Mouse (Mus musculus) activated CD4-positive, CD25-positive, alpha-beta regulatory T cell, adult 4 months (primary cell): ENCODE results near the gene Pip5kl1. TPM values are rescaled to one million over a fixed set of nuclear protein-coding genes. Genes with fewer than 3 reads are reported as not detected.

Experiments
- ATAC-seq: one replicate; pipeline ENCODE4 v1.8.0; 2017
- polyA plus RNA-seq, 2 experiments: library from polyadenylated mRNA; unstranded; fragments of 100-300 nt; shearing (Covaris generic); gene quantifications; one replicate each; pipeline ENCODE4 v1.2.1; 2017

Pip5kl1 gene
- polyA plus RNA-seq, 2 experiments from 2014 or later = not detected

GRCm38 (mm10) chr2:32617109-32617508, 42.5 kb downstream of the Pip5kl1 start:
- ATAC-seq = no peak

DNA sequence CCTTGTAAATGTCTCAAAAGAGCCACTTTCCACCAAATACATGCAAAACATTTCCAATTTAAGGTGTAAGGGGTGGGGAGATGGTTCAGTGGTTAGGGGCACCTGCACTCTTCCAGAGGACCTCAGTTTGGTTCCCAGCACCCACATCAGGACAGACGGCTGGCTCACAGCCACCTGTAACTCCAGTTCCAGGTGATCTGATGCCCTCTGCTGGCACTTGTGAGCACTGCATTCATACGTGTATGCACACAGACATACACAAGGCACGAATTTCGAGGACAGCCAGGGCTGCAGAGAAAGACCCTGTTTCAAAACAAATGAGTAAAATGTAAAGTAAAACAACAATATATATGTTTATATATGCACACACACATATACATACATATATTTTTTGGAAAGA, 43.0 kb downstream of the Pip5kl1 start:
- ATAC-seq = no peak

GRCm38 (mm10) chr2:32618051-32618450, 43.5 kb downstream of the Pip5kl1 start:
- ATAC-seq = no peak

- no peak for ATAC-seq
Observed at GRCm38 (mm10) chr2:32620682-32621516, 46.3 kb downstream of the Pip5kl1 start.

DNA sequence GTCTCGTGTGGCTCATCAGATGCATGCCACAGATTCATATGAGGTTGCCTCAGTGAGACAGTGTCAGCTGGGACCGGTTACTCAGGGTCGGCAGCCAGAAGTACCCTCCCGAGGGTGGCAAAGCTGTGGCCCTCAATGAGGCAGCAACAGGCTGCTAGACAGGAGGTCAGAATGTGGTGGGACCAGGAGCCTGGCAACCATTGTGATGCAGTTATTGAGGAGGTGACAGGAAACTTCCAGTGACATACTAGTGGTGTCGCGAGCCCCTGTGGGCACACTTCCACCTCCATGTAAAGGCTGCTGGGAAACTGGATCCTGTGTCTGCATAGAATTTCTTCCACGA, 46.9 kb downstream of the Pip5kl1 start, which contains the start of gene Ak1:
Ak1 (plus strand) TSS at position 242 of the 343 bp plus-strand sequence.
- no peak for ATAC-seq

GRCm38 (mm10) chr2:32624111-32624748, 49.6 kb downstream of the Pip5kl1 start:
- ATAC-seq = no peak

- ATAC-seq = no peak
Observed at GRCm38 (mm10) chr2:32625212-32625872, 50.7 kb downstream of the Pip5kl1 start.

- no peak for ATAC-seq
Observed at GRCm38 (mm10) chr2:32625873-32626694, 51.5 kb downstream of the Pip5kl1 start.

GRCm38 (mm10) chr2:32627266-32628043, 52.9 kb downstream of the Pip5kl1 start:
- ATAC-seq = no peak

DNA sequence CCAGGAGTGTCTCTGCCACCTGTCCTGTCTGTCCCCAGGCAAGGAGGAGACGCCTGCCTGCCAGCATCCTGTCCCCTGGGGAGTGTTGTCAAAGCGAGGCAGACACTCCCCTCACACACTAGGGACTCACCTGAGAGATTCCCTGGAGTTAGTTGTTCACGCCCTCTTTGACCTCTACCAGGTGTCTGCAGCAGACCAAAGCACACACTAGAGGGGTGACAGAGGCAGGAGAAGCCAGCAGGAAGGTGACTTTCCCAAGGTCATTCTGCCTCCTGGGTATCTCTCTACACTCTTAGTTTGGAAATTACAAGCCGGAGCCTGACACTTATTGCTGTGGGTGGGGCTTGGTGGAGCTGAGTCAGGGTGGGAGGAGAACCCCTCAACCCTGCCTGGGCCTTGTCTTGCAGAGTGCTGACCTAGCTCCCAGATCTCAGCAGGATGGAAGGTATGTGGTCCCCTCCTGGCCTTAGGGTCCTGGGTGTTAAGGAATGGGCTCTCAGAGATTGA, 53.5 kb downstream of the Pip5kl1 start:
- ATAC-seq = no peak

- ATAC-seq = no peak
Observed at GRCm38 (mm10) chr2:32628729-32629128, 54.1 kb downstream of the Pip5kl1 start.

DNA sequence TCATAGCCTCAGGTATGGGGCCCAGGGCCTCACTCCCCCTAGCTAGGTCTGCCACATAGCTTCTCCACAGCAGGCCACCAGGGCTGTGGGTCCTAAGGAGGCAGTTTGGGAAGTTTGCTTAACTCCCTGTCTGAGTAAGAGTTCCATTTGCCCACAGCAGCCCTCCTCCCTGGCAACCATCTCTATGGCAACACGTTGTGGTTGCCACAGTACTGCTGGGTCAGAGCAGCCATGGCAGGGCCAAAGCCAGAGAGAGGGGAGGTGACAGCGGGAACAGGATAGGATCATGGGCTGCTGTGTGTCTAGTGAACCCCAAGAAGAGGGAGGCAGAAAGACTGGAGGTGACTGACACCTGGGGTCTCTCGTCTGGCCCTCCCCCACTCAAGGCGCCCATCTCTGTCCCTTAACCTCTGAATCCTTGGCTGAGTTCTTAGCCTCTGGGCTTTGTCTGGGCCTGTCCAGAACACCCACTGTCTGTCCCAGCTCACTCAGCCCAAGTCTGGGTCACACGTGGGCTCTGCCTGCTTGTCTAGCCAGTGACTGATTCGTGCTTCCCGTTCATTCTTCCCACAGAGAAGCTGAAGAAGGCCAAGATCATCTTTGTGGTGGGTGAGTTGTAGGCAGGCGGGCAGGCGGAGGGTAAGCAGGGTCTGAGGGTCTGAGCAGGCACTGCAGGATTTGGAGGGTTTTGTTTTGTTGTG, 54.8 kb downstream of the Pip5kl1 start:
- ATAC-seq = no peak

- ATAC-seq = no peak
Observed at GRCm38 (mm10) chr2:32630036-32630435, 55.4 kb downstream of the Pip5kl1 start.

DNA sequence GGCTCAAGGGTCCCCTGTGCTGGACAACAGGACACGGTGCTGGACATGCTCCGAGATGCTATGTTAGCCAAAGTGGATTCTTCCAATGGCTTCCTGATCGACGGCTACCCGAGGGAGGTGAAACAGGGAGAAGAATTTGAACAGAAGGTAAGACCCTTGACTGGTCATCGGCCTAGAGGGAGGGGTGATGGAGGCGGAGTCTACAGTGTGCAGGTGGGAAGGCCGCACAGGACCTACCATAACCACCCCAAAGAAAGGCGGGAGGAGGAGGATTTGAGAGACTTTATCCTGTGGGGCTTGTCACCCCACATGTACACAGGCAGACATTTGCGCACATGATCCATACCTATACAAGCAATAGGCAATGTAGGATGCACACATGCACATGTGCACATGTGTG, 56.4 kb downstream of the Pip5kl1 start:
- no peak for ATAC-seq

- peak; percentile 57 for ATAC-seq
Observed at GRCm38 (mm10) chr2:32631737-32632394, 57.3 kb downstream of the Pip5kl1 start.

Other genes starting within 250 kb of the Pip5kl1 start
- 10 to 100 TPM; 38.8 to 51.6 TPM for gene Ciz1, start 222.5 kb upstream of the Pip5kl1 start, polyA plus RNA-seq
- not detected for gene Dnm1, start 221.5 kb upstream of the Pip5kl1 start, polyA plus RNA-seq
- gene 1110008P14Rik, start 192.9 kb upstream of the Pip5kl1 start, polyA plus RNA-seq = 10 to 100 TPM; 70.3 to 75.4 TPM
- not detected for gene Lcn2, start 186.5 kb upstream of the Pip5kl1 start, polyA plus RNA-seq
- gene Ptges2, start 178.9 kb upstream of the Pip5kl1 start, polyA plus RNA-seq = 1 to 10 TPM; 1.0 to 1.6 TPM
- 1 to 10 TPM; 5.2 TPM for gene Naif1, start 124.3 kb upstream of the Pip5kl1 start, polyA plus RNA-seq
- gene Slc25a25, start 123.4 kb upstream of the Pip5kl1 start, polyA plus RNA-seq = 1 to 10 TPM; 3.3 to 4.0 TPM
- 10 to 100 TPM; 40.3 to 47.5 TPM for gene Fam102a, start 39.5 kb upstream of the Pip5kl1 start, polyA plus RNA-seq
- 100 to 1,000 TPM; 107 to 124 TPM for gene Dpm2, start 3.9 kb upstream of the Pip5kl1 start, polyA plus RNA-seq
- gene 9430097D07Rik, start 887 bp downstream of the Pip5kl1 start, polyA plus RNA-seq = not detected
- gene St6galnac4, start 12.3 kb downstream of the Pip5kl1 start, polyA plus RNA-seq = 10 to 100 TPM; 30.7 to 39.8 TPM
- 1 to 10 TPM; 2.5 to 3.4 TPM for gene St6galnac6, start 24.9 kb downstream of the Pip5kl1 start, polyA plus RNA-seq
- gene Ak1, start 47.0 kb downstream of the Pip5kl1 start, polyA plus RNA-seq = under 1 TPM; 0.16 to 0.48 TPM
- not detected for gene Eng, start 71.8 kb downstream of the Pip5kl1 start, polyA plus RNA-seq
- gene Fpgs, start 129.3 kb downstream of the Pip5kl1 start, polyA plus RNA-seq = 1 to 10 TPM; 3.8 to 6.2 TPM
- gene Cdk9, start 138.3 kb downstream of the Pip5kl1 start, polyA plus RNA-seq = 10 to 100 TPM; 26.2 to 26.4 TPM
- 10 to 100 TPM; 62.2 to 84.6 TPM for gene Sh2d3c, start 146.3 kb downstream of the Pip5kl1 start, polyA plus RNA-seq
- under 1 TPM in 1 of 2 experiments, not detected in 1; 0.99 TPM for gene 6330409D20Rik, start 166.2 kb downstream of the Pip5kl1 start, polyA plus RNA-seq
- gene Tor2a, start 182.4 kb downstream of the Pip5kl1 start, polyA plus RNA-seq = 10 to 100 TPM; 58.9 to 62.2 TPM
- gene Ttc16, start 200.8 kb downstream of the Pip5kl1 start, polyA plus RNA-seq = under 1 TPM; 0.61 to 0.65 TPM
- 1 to 10 TPM; 4.9 to 6.3 TPM for gene Ptrh1, start 201.0 kb downstream of the Pip5kl1 start, polyA plus RNA-seq
- gene Cfap157, start 209.6 kb downstream of the Pip5kl1 start, polyA plus RNA-seq = not detected